Mouse (Mus musculus) adrenal gland, postnatal 10 days (tissue): ENCODE results near the gene Arhgef25. TPM values are rescaled to one million over a fixed set of nuclear protein-coding genes. Genes with fewer than 3 reads are reported as not detected.

Experiments
- DNase-seq: peaks from one replicate; pipeline ENCODE4 v3.0.0; 2021; ENCODE audit warnings: mixed read lengths
- long read RNA-seq, 2 experiments: library from polyadenylated mRNA; stranded (forward); transcript quantifications; one replicate each; pipeline ENCODE4 v2.0.0; 2021
- total RNA-seq, 2 experiments: library from RNA; stranded (reverse); gene quantifications; 2 replicates each; pipeline ENCODE4 v1.2.3; 2021

Gene Arhgef25
- total RNA-seq = 10 to 100 TPM; 18.1 to 26.5 TPM
- long read RNA-seq, experiment 1, transcript Arhgef25-205 (15 exons, 2,475 nt) = minor isoform, 6 of 30 reads
- long read RNA-seq, experiment 1, transcript Arhgef25-201 (16 exons, 2,218 nt) = major isoform, 7 of 30 reads
- long read RNA-seq, experiment 1, partial matches to known transcripts = 7 of 30 reads
- long read RNA-seq, experiment 1, other reads (novel, unspliced or antisense) = 9 of 30 reads
- long read RNA-seq, experiment 2, partial matches to known transcripts = 0 of 5 reads
- long read RNA-seq, experiment 2, other reads (novel, unspliced or antisense) = 3 of 5 reads

- DNase-seq = peak; percentile 64
Measured at GRCm38 (mm10) chr10:127189651-127190381, at the start of gene Arhgef25. Gene Arhgef25 (minus strand): TSS chr10:127190083.

- DNase-seq = no peak
Measured at GRCm38 (mm10) chr10:127238241-127238824, 48.5 kb upstream of the Arhgef25 start.

- no peak for DNase-seq
Measured at GRCm38 (mm10) chr10:127236541-127236940, 46.7 kb upstream of the Arhgef25 start.

- DNase-seq = no peak
Measured at GRCm38 (mm10) chr10:127233141-127233540, 43.3 kb upstream of the Arhgef25 start.

GRCm38 (mm10) chr10:127231741-127232140, 41.9 kb upstream of the Arhgef25 start:
- DNase-seq = no peak

- no peak for DNase-seq
Measured at GRCm38 (mm10) chr10:127230693-127231092, 40.8 kb upstream of the Arhgef25 start.

GRCm38 (mm10) chr10:127228897-127229296, 39.0 kb upstream of the Arhgef25 start:
- peak; percentile 56 for DNase-seq

GRCm38 (mm10) chr10:127227163-127227562, 37.3 kb upstream of the Arhgef25 start:
- no peak for DNase-seq

GRCm38 (mm10) chr10:127226318-127226895, 36.5 kb upstream of the Arhgef25 start:
- DNase-seq = peak; percentile 67

GRCm38 (mm10) chr10:127225732-127226131, 35.8 kb upstream of the Arhgef25 start:
- no peak for DNase-seq

GRCm38 (mm10) chr10:127225213-127225612, 35.3 kb upstream of the Arhgef25 start:
- DNase-seq = no peak

- DNase-seq = no peak
Measured at GRCm38 (mm10) chr10:127218339-127218738, 28.5 kb upstream of the Arhgef25 start.

GRCm38 (mm10) chr10:127217177-127217576, 27.3 kb upstream of the Arhgef25 start:
- DNase-seq = no peak

- DNase-seq = no peak
Measured at GRCm38 (mm10) chr10:127216456-127216855, 26.6 kb upstream of the Arhgef25 start.

GRCm38 (mm10) chr10:127214422-127214803, 24.5 kb upstream of the Arhgef25 start:
- no peak for DNase-seq

GRCm38 (mm10) chr10:127213704-127214421, 24.0 kb upstream of the Arhgef25 start:
- DNase-seq = no peak

GRCm38 (mm10) chr10:127213272-127213671, 23.4 kb upstream of the Arhgef25 start:
- DNase-seq = no peak

GRCm38 (mm10) chr10:127211414-127211854, 21.6 kb upstream of the Arhgef25 start, which contains the start of gene Pip4k2c:
Gene Pip4k2c (minus strand): TSS chr10:127211585.
- peak; percentile 96 for DNase-seq

GRCm38 (mm10) chr10:127210961-127211405, 21.1 kb upstream of the Arhgef25 start:
- peak; percentile 50 for DNase-seq

- DNase-seq = no peak
Measured at GRCm38 (mm10) chr10:127209928-127210570, 20.2 kb upstream of the Arhgef25 start.

GRCm38 (mm10) chr10:127208921-127209320, 19.0 kb upstream of the Arhgef25 start:
- DNase-seq = no peak
